Mouse (Mus musculus): Measurements from ENCODE around the gene Cdk5rap2.

The Cdk5rap2 gene

GRCm38 (mm10) chr4:70409994-70410721, at the start of gene Cdk5rap2:
Cdk5rap2 (minus strand) TSS chr4:70410443.
- peak; percentile 94 for DNase-seq

- no peak for DNase-seq
Measured at GRCm38 (mm10) chr4:70452161-70452560, 41.9 kb upstream of the Cdk5rap2 start.

- peak; percentile 54 for DNase-seq
Measured at GRCm38 (mm10) chr4:70451750-70452149, 41.5 kb upstream of the Cdk5rap2 start.

DNA sequence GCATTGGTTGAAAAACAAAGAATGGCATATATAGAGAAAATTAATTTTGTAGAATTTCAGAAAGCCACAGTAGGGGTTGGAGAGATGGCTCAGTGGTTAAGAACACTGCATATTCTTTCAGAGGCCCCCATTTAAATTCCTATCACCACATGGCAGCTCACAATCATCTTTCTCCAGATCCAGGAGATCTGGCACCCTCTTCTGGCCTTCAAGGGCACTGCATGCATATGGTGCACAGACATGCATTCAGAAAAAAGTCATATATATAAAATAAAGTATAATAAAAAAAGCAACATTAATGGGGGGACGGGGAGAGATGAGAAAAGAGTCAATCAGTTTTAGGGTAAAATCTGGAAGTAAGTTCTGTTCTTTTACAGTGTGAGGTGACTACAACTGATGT, 39.4 kb upstream of the Cdk5rap2 start:
- DNase-seq, result peak; percentile 24

DNA sequence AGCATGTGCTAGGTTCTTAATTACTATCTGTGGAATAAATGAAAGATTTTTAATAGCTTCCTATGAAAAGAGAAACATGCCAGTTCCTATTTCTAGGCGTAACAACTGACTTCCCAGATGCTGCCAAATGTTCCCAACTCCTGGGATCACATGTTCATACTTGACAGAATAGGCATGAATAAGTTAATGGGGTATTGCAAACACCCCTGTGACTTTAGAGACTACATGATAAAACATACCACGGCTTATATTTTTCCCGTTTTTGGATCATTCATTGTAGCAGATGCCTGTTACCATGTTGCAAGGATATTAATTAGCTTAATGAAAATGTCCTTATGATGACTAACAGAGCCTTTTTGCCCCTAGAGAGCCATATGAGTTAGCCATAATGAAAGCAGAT, 36.5 kb upstream of the Cdk5rap2 start:
- DNase-seq, result no peak

GRCm38 (mm10) chr4:70420202-70420601, 10.0 kb upstream of the Cdk5rap2 start:
- DNase-seq, result no peak

- DNase-seq, result no peak
Measured at GRCm38 (mm10) chr4:70412126-70412525, 1.9 kb upstream of the Cdk5rap2 start.

GRCm38 (mm10) chr4:70409456-70409855, 787 bp downstream of the Cdk5rap2 start:
- no peak for DNase-seq

DNA sequence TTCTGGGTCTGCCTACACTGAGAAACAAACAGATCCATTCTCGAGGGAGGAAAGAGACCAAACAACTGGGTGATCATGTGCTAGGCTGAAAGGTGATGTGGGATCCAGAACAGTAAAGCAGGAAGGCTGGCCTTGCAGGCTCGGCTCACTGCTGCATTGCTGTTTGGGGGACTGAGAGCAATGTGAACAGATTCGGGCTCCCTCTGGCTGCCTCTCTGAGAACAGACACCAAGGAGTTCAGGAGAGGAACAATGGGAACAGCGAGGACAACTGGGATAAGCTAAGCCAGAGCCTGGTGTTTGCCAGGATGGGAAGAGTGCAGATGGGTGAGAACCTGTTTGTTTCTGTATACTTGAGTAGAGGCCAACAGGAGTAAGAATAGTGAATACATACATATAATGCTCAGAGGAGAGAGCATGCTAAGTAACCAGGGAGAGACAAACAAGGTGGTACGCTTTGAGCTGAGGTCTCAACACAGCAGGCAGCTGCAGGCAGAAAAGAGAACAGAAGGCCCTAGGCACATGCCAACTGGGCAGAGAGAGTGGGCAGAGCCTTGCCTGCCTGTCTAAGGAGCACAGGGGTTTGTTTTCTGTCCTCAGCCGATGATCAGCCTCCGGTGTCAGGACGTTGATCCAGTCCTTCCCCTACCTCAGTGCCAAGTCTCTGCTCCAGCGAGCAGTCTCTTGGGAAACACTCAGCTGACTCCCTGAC, 8.0 kb downstream of the Cdk5rap2 start:
- DNase-seq, result no peak

- no peak for DNase-seq
Measured at GRCm38 (mm10) chr4:70399476-70399875, 10.8 kb downstream of the Cdk5rap2 start.

DNA sequence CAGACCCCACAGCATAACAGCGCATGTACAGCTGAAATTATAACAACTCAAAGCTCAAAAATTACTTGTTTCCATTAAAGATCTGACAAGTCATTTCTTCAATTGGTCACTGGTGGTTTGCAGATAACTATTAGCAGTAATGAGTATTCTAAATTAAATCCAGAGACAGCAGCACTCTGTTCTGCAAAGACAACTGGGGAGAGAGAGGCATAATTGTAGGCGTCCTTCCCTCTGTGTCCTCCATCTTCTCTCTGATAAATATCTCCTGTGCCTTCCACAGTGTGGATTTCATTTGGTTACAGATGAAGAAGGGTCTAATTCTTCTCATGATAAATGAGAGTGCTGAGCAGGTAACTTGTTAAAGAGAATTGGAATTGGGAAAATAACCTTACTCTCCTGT, 11.2 kb downstream of the Cdk5rap2 start:
- DNase-seq, result no peak

DNA sequence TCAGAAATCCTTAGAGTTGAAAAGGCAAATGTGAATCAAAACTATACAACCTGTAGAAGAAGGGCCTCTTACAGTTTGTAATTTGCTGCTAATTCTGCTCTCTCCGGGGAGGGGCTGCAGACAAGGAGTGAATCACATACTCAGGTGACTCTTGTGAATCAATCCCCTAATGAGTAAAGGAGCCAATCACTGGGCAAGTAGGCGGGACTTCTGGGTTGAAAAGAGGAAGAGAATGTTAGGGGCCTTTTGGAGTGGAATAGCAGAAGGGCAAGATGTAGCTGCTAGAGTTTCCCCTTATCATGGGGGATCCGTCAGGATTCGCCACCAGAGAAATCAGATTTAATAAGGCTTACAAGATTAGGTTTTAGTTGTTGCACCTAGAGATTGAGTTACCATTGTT, 12.2 kb downstream of the Cdk5rap2 start:
- DNase-seq, result no peak

- no peak for DNase-seq
Measured at GRCm38 (mm10) chr4:70396701-70397100, 13.5 kb downstream of the Cdk5rap2 start.

DNA sequence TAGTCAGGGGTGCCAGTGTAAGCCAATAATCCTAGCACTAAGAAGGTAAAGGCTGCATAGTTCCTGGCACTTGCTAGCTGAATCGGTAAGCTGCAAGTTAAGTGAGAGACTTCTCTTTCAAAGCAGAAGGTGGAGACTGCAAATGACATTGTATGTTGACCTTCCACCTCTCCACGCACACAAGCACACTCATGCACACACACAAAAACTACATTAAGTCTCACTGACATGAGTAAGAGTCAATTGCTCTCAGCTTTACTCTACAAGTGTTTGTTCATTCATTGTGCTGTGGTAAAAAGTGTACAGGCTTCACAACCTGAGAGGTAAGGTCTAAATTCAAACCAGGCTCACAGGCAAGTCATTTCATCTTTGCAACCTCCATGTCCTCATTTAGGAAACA, 15.5 kb downstream of the Cdk5rap2 start:
- DNase-seq, result no peak

- no peak for DNase-seq
Measured at GRCm38 (mm10) chr4:70391760-70392372, 18.4 kb downstream of the Cdk5rap2 start.

DNA sequence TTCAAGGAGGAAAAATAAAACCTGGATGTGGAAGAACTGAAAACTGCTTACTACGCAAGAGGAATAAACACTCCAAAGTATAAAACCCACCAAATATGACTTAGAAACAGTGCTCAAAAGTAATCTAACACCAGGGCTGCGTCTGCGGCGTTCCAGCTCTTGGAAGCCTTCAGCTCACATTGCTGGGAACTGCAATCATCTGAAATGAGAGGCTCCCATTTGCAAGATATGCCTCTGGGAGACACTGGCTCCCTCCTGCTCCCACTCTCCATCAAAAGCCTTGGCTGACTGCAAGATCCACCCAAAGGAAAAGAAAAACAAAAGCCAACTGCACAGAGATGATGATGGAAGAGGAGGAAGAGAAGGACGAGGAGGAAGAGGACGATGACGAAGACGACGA, 19.2 kb downstream of the Cdk5rap2 start:
- no peak for DNase-seq

DNA sequence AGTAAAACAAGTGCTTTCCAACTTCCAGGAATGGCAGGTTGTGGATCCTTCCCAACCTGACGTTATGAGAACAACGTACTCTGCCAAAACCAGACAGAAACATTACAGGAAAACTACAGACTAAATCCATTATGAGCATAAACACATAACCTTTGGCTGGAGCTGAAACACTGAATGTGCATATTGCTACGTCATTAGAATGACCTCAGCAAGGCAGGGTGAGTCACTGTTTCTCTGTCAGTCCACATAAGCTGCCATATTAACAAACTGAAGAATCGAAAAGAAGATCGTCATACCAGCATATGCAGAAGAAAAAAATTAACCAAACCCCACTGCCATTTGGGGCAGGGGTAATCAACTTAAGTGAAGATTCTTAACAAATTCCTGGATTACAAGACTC, 24.0 kb downstream of the Cdk5rap2 start:
- no peak for DNase-seq

DNA sequence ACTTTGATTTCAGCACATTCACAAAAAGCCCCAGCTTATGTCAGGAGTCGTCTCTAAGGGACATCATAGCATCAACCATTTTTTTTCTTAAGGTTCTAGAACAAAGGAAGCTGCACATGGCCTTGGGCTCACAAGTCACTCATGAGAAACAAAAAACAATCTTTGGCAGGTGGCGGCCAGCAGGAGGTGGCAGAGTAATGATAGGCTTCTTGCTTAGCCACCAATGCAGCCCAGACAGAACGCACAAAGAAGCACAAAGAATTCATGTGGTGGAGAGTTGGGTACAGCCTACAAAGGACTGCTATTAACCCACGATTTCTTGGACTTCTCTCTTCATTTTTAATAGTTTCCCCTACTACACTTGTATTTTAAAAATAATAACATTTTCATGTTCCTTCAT, 32.9 kb downstream of the Cdk5rap2 start:
- DNase-seq, result no peak

- no peak for DNase-seq
Measured at GRCm38 (mm10) chr4:70365061-70365858, 45.0 kb downstream of the Cdk5rap2 start.

DNA sequence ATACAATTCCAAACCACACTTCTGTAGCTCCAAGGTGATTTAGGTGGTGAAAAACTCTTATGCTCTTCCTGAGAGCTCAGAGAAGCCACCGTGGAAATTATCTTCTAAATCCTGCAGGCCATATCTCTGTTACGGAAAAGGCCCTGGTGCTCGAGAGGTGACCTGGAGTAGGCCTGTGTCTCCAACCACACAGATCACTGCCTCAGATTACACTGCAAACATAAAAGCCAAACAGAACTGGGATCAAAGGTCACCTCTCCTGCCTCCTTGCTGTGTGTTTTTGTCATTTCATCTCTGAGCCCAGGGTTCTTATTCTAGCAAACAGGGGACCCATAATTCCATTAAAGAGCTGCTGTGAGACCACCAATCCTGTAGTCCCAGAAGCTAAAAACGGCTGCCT, 48.9 kb downstream of the Cdk5rap2 start:
- no peak for DNase-seq

DNA sequence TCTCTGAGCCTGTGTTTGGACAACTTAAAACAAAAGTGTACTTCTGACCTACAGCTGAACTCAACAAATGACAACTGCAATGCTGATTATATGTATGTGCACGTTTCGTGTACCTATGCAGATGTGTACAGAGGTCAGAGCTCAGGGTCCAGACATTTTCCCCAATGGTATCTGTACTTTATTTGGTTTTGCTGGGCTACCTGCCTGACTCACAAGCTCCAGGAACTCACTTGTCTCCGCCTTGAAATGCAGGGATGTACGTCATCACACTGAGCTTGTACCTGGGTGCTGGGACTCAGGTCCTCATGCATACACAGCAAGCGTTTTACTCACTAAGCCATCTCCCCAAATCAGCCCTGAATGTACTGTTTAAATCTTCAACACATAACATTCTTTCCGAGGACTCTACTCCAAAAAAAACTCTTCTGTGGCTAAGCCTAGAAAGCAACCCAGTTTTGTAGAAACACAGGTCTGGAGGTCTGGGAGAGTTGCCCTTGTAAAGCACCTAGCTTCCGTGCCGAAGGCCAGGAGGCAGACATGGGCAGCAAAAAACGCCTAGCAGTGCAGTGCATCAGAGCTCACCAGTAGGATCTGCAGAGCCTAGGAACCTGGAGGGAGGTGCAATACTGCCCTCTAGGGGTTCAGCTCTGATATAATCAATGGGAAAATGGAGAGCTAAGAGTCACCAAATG, 54.4 kb downstream of the Cdk5rap2 start:
- DNase-seq, result peak; percentile 70

GRCm38 (mm10) chr4:70354448-70354847, 55.8 kb downstream of the Cdk5rap2 start:
- no peak for DNase-seq

DNA sequence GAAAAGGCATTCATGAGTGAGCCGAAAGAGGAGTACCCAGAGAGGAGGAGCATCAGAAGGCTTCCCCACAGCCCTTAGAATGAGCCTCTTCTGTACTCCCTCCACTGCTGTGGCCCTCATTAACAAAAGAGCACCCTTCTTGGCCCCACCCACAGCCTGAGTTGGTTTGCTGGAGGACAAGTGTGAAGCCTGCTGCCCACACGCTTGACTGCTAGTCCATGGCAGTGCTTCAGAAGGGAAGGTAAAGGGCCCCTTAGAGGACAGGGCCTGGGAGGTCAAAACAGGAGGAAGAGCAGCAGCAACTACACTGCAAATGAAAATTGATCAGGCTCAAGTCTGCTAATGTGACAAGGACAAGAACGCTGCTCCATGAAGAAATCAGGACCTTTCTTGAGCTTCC, 56.6 kb downstream of the Cdk5rap2 start:
- DNase-seq, result no peak

Measured in thymus, postnatal 4 days (tissue).